Mouse (Mus musculus) liver, adult 2 months (tissue): ENCODE measurements at regions not wholly inside any gene's neighbourhood (a gene's known extent, or its start where the extent isn't known, plus 50 kb on each side); places are given as distances from the start of the nearest gene placed in this dataset.

Experiments
- CTCF ChIP-seq: fragments of 200-500 bp; IDR thresholded peaks from 2 replicates; pipeline ENCODE4 v1.5.1; 2011; ENCODE audit warnings: low read depth, low read length, control low read depth
- POLR2A ChIP-seq: fragments of 200-500 bp; IDR thresholded peaks from 2 replicates; pipeline ENCODE4 v1.6.1; 2011; ENCODE audit warnings: low read length, control low read depth; ENCODE audit not compliant: insufficient read depth; ENCODE audit errors: extremely low read depth

DNA sequence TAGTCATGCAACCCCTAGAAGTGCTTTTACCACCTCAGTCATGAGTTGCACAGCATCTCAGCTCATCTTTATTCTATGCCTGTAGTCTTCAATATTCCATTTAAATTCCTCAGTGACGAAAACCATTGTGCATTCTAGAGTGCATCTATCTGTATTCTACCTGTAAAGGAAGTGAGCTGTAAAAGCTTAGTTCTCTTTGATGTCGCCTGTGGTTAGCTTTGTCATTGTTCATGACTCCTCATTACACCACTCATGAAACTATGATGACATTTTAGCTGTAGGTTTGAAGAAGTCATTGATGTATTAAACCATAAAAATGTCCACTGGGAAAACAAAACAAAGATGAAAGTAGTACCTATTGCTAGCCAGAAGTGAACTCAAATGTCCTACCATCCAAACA is 911.3 kb downstream of the Diaph3 start:
- TF ChIP-seq CTCF (no peak), POLR2A (no peak)
